Mouse (Mus musculus) limb, embryonic 14.5 days (tissue): ENCODE results near the gene Psmb3. TPM values are rescaled to one million over a fixed set of nuclear protein-coding genes. Genes with fewer than 3 reads are reported as not detected.

Experiments used
- ATAC-seq: fragments of 200-750 bp; cut with Nextera tagmentation; 2 replicates; pipeline ENCODE4 v1.8.0; 2017; ENCODE audit warnings: low read depth, moderate number of reproducible peaks, moderate TSS enrichment; ENCODE audit not compliant: low FRiP score
- DNase-seq: peaks from one replicate; pipeline ENCODE4 v3.0.0-alpha.2; 2015; ENCODE audit warnings: low spot score
- H3K27ac ChIP-seq: fragments of 300-500 bp; sonication (generic); replicated peaks from 2 replicates; pipeline ENCODE4 v1.5.1; 2014; ENCODE audit warnings: low read depth, mild to moderate bottlenecking, low read length, moderate library complexity, mixed read lengths
- H3K27me3 ChIP-seq: fragments of 300-500 bp; sonication (generic); 2 replicates; pipeline ENCODE4 v1.6.1; 2014; ENCODE audit warnings: low read length, mixed read lengths; ENCODE audit not compliant: control insufficient read depth, insufficient read depth
- H3K36me3 ChIP-seq: fragments of 300-500 bp; sonication (generic); 2 replicates; pipeline ENCODE4 v1.6.1; 2014; ENCODE audit warnings: mild to moderate bottlenecking, low read length, moderate library complexity, mixed read lengths; ENCODE audit not compliant: control insufficient read depth, insufficient read depth
- H3K4me1 ChIP-seq: fragments of 300-500 bp; sonication (generic); 2 replicates; pipeline ENCODE4 v1.6.1; 2014; ENCODE audit warnings: antibody characterized with exemption, low read length, mixed read lengths; ENCODE audit not compliant: control insufficient read depth, insufficient read depth
- H3K4me2 ChIP-seq: fragments of 300-500 bp; sonication (generic); replicated peaks from 2 replicates; pipeline ENCODE4 v1.6.1; 2014; ENCODE audit warnings: low read depth, mild to moderate bottlenecking, low read length, moderate library complexity; ENCODE audit not compliant: severe bottlenecking
- H3K4me3 ChIP-seq: fragments of 300-500 bp; sonication (generic); replicated peaks from 2 replicates; pipeline ENCODE4 v1.5.1; 2014; ENCODE audit warnings: low read length
- H3K9ac ChIP-seq: fragments of 300-500 bp; sonication (generic); 2 replicates; pipeline ENCODE4 v1.6.1; 2014; ENCODE audit warnings: mild to moderate bottlenecking, low read depth, low read length, moderate library complexity; ENCODE audit not compliant: severe bottlenecking
- H3K9me3 ChIP-seq: fragments of 300-500 bp; sonication (generic); 2 replicates; pipeline ENCODE4 v1.6.1; 2016; ENCODE audit warnings: low read length; ENCODE audit not compliant: control insufficient read depth
- POLR2A ChIP-seq: fragments of 200-500 bp; IDR thresholded peaks from 2 replicates; pipeline ENCODE4 v1.8.0; 2012; ENCODE audit warnings: inconsistent platforms, mild to moderate bottlenecking, moderate library complexity, borderline replicate concordance; ENCODE audit not compliant: insufficient read depth, insufficient read length; ENCODE audit errors: extremely low read depth
- WGBS: fragments of 180-500 bp; shearing (Covaris S2); extraction: QIAGEN DNeasy Blood & Tissue Kit; methylation state at CpG from one replicate; pipeline ENCODE4 v1.1.7; 2014; 5-methylcytosine and 5-hydroxymethylcytosine counted together
- polyA plus RNA-seq, 2 experiments: library from polyadenylated mRNA; depleted of rRNA in 1 of 2; stranded (reverse) in 1 of 2; unstranded in 1 of 2; fragments of >200 nt; fragmentation: Nextera tagmentation in 1 of 2; extraction: Ambion mirVana in 1 of 2; gene quantifications; 2 replicates each; pipeline versions ENCODE4 v1.2.1 to v1.2.3; 2012 to 2014

Psmb3 gene
- polyA plus RNA-seq, 2 experiments, result 368 to 508 TPM

- ATAC-seq, result no peak
Observed at GRCm38 (mm10) chr11:97697199-97697890, 5.9 kb upstream of the Psmb3 start.

GRCm38 (mm10) chr11:97697891-97698529, 5.2 kb upstream of the Psmb3 start:
- ATAC-seq, result no peak

More at GRCm38 (mm10) chr11:97697199-97697890, 5.9 kb upstream of the Psmb3 start:
- no peaks in the 10 kb centered on the region for H3K27me3 ChIP-seq
- H3K9me3 ChIP-seq, result no peaks in the 10 kb centered on the region
- H3K27ac ChIP-seq, result peak overlapping the region; percentile 26; the same call in 1 of the 2 replicates
- WGBS, result 51% methylated on average over 11 of the region's 11 CpGs
- H3K9ac ChIP-seq, result peak overlapping the region; percentile 91
- no peak for DNase-seq
- TF ChIP-seq POLR2A, result no peak
- peak overlapping the region; percentile 87 for H3K4me2 ChIP-seq
- peaks cover 25% of the 10 kb centered on the region for H3K36me3 ChIP-seq
- peak overlapping the region; percentile 98 for H3K4me3 ChIP-seq
- peaks cover 50% of the 10 kb centered on the region for H3K4me1 ChIP-seq

GRCm38 (mm10) chr11:97698741-97699611, 4.2 kb upstream of the Psmb3 start:
- H3K9ac ChIP-seq, result peak overlapping the region; percentile 91
- ATAC-seq (no peak), DNase-seq (peak; percentile 73)
- no peaks in the 10 kb centered on the region for H3K27me3 ChIP-seq
- TF ChIP-seq POLR2A, result no peak
- peak overlapping the region; percentile 98 for H3K4me3 ChIP-seq
- under 1% methylated on average over 56 of the region's 63 CpGs for whole genome bisulfite sequencing
- H3K4me2 ChIP-seq, result peak overlapping the region; percentile 87
- H3K36me3 ChIP-seq, result peaks cover 18% of the 10 kb centered on the region; the same call in 1 of the 2 replicates
- H3K4me1 ChIP-seq, result peaks cover 50% of the 10 kb centered on the region
- no peaks in the 10 kb centered on the region for H3K9me3 ChIP-seq
- H3K27ac ChIP-seq, result peak overlapping the region; percentile 97

More at GRCm38 (mm10) chr11:97697891-97698529, 5.2 kb upstream of the Psmb3 start:
- no peaks in the 10 kb centered on the region for H3K9me3 ChIP-seq
- H3K4me3 ChIP-seq, result peak overlapping the region; percentile 98
- TF ChIP-seq POLR2A, result no peak
- WGBS, result under 1% methylated on average over 14 of the region's 14 CpGs
- H3K4me1 ChIP-seq, result peaks cover 50% of the 10 kb centered on the region
- peaks cover 18% of the 10 kb centered on the region; the same call in 1 of the 2 replicates for H3K36me3 ChIP-seq
- peak; percentile 20 for DNase-seq
- no peaks in the 10 kb centered on the region for H3K27me3 ChIP-seq
- H3K9ac ChIP-seq, result peak overlapping the region; percentile 91
- peak overlapping the region; percentile 87 for H3K4me2 ChIP-seq
- H3K27ac ChIP-seq, result peak overlapping the region; percentile 97

- DNase-seq, result peak; percentile 99
- 0% methylated on average over 4 of the region's 9 CpGs for WGBS
- H3K4me1 ChIP-seq, result peaks cover 49% of the 10 kb centered on the region
- H3K9me3 ChIP-seq, result no peaks in the 10 kb centered on the region
- H3K4me2 ChIP-seq, result peak overlapping the region; percentile 87
- H3K27ac ChIP-seq, result peak overlapping the region; percentile 97
- TF ChIP-seq POLR2A, result no peak; the same call in 1 of the 2 replicates
- peak overlapping the region; percentile 91 for H3K9ac ChIP-seq
- H3K4me3 ChIP-seq, result peak overlapping the region; percentile 98
- no peaks in the 10 kb centered on the region for H3K27me3 ChIP-seq
- ATAC-seq, result peak; percentile 60
- H3K36me3 ChIP-seq, result peaks cover 12% of the 10 kb centered on the region; the same call in 1 of the 2 replicates
Observed at GRCm38 (mm10) chr11:97699626-97700002, 3.6 kb upstream of the Psmb3 start.

- H3K9me3 ChIP-seq, result no peaks in the 10 kb centered on the region
- under 1% methylated on average over 76 of the region's 85 CpGs for WGBS
- H3K27ac ChIP-seq, result peak within 1 kb of the TSS; percentile 97
- peak; percentile 27 for ATAC-seq
- no peak for TF ChIP-seq POLR2A
- peaks cover 44% of the 10 kb centered on the region for H3K4me1 ChIP-seq
- DNase-seq, result peak; percentile 87
- peak within 1 kb of the TSS; percentile 91 for H3K9ac ChIP-seq
- peaks cover 12% of the 10 kb centered on the region for H3K36me3 ChIP-seq
- peak within 1 kb of the TSS; percentile 87 for H3K4me2 ChIP-seq
- H3K4me3 ChIP-seq, result peak within 1 kb of the TSS; percentile 98
- H3K27me3 ChIP-seq, result no peaks in the 10 kb centered on the region
Observed at GRCm38 (mm10) chr11:97700003-97700745, 3.0 kb upstream of the Psmb3 start, which contains the start of gene Pcgf2. Gene Pcgf2 (minus strand): TSS chr11:97700497.
